Mouse (Mus musculus): ENCODE results near the gene Bsn. TPM values are rescaled to one million over a fixed set of nuclear protein-coding genes. Genes with fewer than 3 reads are reported as not detected.
A peak's percentile ranks its signal among the peaks of the same experiment; 100 is the strongest.

The Bsn gene
- polyA plus RNA-seq, 1 experiment from 2014 or later, result 2.8 TPM

DNA sequence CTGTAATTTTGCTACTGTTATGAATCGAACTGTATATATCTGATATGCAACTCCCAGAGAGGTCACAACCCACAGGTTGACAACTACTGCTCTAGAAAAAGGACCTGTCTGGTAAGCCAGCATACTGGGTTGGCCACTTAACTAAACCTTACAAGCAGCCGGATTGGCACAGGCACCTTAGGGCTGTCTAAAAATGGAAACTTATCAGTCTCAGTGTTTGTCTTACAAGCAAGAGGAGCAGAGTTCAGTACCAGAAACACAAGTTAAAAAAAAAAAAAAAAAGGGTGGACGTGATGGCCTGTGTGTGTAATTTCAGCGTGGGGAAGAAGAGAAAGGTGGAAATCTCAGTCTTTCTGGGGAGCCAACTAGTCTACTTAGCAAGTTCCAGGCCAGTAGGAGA is 118.4 kb downstream of the Bsn start:
- peak overlapping the region; percentile 49; the same call in 1 of the 2 replicates for H3K27ac ChIP-seq
- 71% methylated on average over 4 of the region's 4 CpGs for WGBS
- H3K27me3 ChIP-seq (replicated peaks), result no peaks in the 10 kb centered on the region
- H3K4me2 ChIP-seq, result no peak overlapping the region
- H3K36me3 ChIP-seq, result peaks cover 13% of the 10 kb centered on the region; the same call in 1 of the 2 replicates
- no peak overlapping the region for H3K9ac ChIP-seq
- H3K9me3 ChIP-seq, result no peaks in the 10 kb centered on the region
- no peak for ATAC-seq (ENCODE audit: insufficient read depth, low FRiP score, low read depth)
- H3K4me1 ChIP-seq, result no peaks in the 10 kb centered on the region
- H3K4me3 ChIP-seq (replicated peaks), result no peak overlapping the region

DNA sequence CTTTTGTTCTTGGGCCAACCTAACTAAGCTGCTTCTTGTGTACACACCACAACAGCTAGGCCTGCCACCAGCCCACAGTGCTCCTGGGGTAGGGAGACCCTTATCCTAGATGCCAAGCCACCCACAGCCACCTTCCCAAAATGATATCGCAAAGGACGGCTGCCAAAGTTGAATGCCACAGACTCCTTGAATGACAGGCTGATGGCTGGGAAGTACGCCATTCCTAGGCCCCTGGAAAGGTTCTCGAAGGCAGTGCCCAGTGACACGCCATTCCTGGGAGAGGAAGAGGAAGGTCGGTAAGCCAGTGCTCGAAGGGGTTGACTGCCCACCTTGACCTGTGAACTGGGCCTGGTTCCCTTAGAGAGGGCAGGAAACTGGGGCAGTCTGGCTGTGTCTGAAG is 120.7 kb downstream of the Bsn start:
- Histone ChIP-seq H3K4me3 (replicated peaks) (no peak overlapping the region), H3K9ac (no peak overlapping the region), H3K4me2 (no peak overlapping the region), H3K27me3 (replicated peaks) (no peaks in the 10 kb centered on the region), H3K9me3 (no peaks in the 10 kb centered on the region), H3K36me3 (peaks cover 13% of the 10 kb centered on the region; the same call in 1 of the 2 replicates), H3K27ac (no peak overlapping the region), H3K4me1 (no peaks in the 10 kb centered on the region)
- ATAC-seq (ENCODE audit: insufficient read depth, low FRiP score, low read depth), result no peak
- 90% methylated on average over 7 of the region's 7 CpGs for WGBS

DNA sequence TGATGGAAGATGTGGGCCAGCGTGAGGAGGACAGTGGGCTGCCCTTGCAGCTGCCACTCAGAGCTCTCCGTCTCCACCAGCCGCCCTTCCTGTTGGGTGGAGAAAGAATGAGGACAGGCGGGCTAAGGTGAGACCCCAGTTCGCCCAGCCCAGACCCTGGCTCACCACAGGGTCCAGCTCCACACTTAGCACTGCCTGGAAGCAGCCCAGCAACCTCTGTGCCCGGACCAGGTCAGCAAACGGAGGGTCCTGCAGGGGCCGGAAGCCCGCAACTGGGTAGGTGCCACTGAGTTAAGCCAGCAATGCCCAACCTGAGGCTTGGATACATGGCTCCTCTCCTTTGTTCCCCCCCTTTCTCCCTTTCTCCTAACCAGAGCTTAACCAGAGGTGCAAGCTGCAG is 121.2 kb downstream of the Bsn start:
- Histone ChIP-seq H3K27ac (no peak overlapping the region), H3K4me3 (replicated peaks) (no peak overlapping the region), H3K27me3 (replicated peaks) (no peaks in the 10 kb centered on the region), H3K9me3 (no peaks in the 10 kb centered on the region), H3K36me3 (peaks cover 14% of the 10 kb centered on the region), H3K4me1 (no peaks in the 10 kb centered on the region), H3K9ac (no peak overlapping the region), H3K4me2 (no peak overlapping the region)
- ATAC-seq (ENCODE audit: insufficient read depth, low FRiP score, low read depth), result no peak
- 91% methylated on average over 9 of the region's 9 CpGs for WGBS

DNA sequence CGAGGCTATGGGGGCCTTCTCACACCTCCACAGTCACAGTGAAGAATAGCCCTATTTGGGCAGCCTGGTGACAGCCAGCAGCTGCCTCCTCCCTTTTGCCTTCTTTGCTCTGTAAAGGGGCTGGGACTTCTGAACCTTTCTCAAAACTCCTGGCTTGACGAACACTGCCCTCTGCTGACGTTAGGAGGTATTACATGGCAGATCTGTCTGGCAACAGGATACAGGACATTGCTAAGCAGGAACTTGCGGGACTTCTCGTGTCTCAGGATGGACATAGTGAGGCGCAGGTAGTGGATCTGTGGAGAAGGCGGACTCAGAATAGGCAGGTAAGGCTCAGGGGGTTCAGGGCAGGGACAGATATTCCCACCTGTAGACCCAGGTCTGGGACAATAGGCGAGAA is 122.3 kb downstream of the Bsn start:
- no peaks in the 10 kb centered on the region for H3K9me3 ChIP-seq
- 20% methylated on average over 8 of the region's 8 CpGs for WGBS
- no peak overlapping the region for H3K4me3 ChIP-seq (replicated peaks)
- 0 out of 2 replicates have a peak, but pooled peaks cover 4% of the 10 kb centered on the region for H3K4me1 ChIP-seq
- H3K9ac ChIP-seq, result no peak overlapping the region
- no peak for ATAC-seq (ENCODE audit: insufficient read depth, low FRiP score, low read depth)
- 0 out of 2 replicates have a peak overlapping the region, but pooled peaks have one; percentile 16 for H3K27ac ChIP-seq
- peaks cover 22% of the 10 kb centered on the region for H3K36me3 ChIP-seq
- no peaks in the 10 kb centered on the region for H3K27me3 ChIP-seq (replicated peaks)
- H3K4me2 ChIP-seq, result no peak overlapping the region

DNA sequence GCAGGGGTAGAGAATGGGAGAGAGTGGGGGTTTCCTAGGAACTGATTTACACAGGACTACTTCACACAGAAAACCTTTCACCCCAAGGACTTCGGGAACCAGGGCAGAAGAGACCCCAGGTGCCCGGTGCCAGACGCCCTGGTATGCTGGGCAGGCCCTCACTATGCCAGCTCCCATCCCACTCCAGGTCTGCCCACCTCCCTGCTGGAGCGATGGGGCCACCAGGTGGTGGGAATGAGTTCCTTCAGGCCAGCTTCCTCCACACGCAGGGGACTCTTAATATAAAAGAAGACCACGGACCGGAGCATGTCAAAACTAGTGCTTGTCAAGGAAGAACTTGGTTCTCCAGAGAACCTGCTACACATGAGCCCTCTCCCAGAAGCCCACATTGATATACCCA is 123.0 kb downstream of the Bsn start:
- Histone ChIP-seq H3K27me3 (replicated peaks) (no peaks in the 10 kb centered on the region), H3K4me3 (replicated peaks) (no peak overlapping the region), H3K4me1 (0 out of 2 replicates have a peak, but pooled peaks cover 4% of the 10 kb centered on the region), H3K36me3 (peaks cover 28% of the 10 kb centered on the region), H3K27ac (no peak overlapping the region), H3K9me3 (no peaks in the 10 kb centered on the region), H3K9ac (no peak overlapping the region), H3K4me2 (no peak overlapping the region)
- ATAC-seq (ENCODE audit: insufficient read depth, low FRiP score, low read depth), result no peak
- 75% methylated on average over 7 of the region's 7 CpGs for WGBS

DNA sequence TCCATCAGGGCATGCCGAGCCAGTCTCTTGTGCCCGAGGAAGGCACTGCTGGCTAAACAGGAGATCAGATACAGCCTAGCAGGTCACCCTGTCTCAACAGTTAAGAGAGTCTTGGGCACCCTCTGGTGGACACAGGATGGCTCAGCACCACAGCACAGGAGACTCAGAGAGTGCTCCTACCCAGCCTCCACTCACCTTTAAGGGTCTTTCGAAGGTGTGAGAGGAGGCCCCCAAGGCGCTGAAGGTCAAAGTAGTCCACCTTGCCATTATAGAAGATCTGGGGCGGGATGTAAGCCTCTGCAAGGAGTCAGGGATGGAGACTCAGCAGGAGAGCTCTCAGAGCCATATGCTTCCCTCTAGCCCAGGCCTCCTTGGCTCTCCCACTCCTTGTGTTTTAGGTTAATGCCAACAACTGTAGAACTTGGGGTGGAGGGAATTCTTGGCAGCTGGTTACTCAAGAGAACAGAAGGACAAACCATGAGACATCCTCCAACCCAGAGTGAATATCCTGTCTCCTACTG is 124.6 kb downstream of the Bsn start:
- peaks cover 34% of the 10 kb centered on the region for H3K36me3 ChIP-seq
- H3K9me3 ChIP-seq, result no peaks in the 10 kb centered on the region
- peak; percentile 51; the same call in 1 of the 2 replicates for ATAC-seq (ENCODE audit: insufficient read depth, low FRiP score, low read depth)
- no peak overlapping the region for H3K27ac ChIP-seq
- 0 out of 2 replicates have a peak, but pooled peaks cover 4% of the 10 kb centered on the region for H3K4me1 ChIP-seq
- WGBS, result 39% methylated on average over 5 of the region's 5 CpGs
- H3K27me3 ChIP-seq (replicated peaks), result no peaks in the 10 kb centered on the region
- H3K9ac ChIP-seq, result no peak overlapping the region
- no peak overlapping the region for H3K4me2 ChIP-seq
- no peak overlapping the region for H3K4me3 ChIP-seq (replicated peaks)

DNA sequence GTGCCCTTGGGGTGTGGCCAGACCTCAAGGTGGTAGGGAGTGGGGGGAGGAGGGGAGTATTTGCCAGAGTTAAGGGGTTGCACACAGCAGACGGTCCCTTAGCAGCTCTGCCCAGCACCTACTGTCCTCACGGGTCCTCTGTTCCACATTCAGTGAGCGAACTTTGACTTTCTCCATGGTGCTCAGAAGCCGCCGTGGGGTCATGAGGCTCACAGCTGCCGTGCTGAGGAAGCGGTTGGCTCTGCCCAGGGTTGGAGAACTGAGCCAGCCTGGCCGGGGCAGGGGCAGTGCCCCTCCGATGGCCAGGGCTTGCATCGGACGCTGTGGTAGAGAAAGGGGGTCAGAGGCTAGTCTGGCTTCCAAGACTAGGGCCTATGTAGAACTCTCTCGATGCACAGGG is 126.8 kb downstream of the Bsn start:
- H3K4me2 ChIP-seq, result no peak overlapping the region
- H3K9me3 ChIP-seq, result no peaks in the 10 kb centered on the region
- no peak overlapping the region for H3K4me3 ChIP-seq (replicated peaks)
- no peak for ATAC-seq (ENCODE audit: insufficient read depth, low FRiP score, low read depth)
- no peak overlapping the region for H3K9ac ChIP-seq
- 81% methylated on average over 12 of the region's 12 CpGs for WGBS
- no peak overlapping the region for H3K27ac ChIP-seq
- H3K36me3 ChIP-seq, result peaks cover 30% of the 10 kb centered on the region
- no peaks in the 10 kb centered on the region for H3K27me3 ChIP-seq (replicated peaks)
- H3K4me1 ChIP-seq, result 0 out of 2 replicates have a peak, but pooled peaks cover 4% of the 10 kb centered on the region

DNA sequence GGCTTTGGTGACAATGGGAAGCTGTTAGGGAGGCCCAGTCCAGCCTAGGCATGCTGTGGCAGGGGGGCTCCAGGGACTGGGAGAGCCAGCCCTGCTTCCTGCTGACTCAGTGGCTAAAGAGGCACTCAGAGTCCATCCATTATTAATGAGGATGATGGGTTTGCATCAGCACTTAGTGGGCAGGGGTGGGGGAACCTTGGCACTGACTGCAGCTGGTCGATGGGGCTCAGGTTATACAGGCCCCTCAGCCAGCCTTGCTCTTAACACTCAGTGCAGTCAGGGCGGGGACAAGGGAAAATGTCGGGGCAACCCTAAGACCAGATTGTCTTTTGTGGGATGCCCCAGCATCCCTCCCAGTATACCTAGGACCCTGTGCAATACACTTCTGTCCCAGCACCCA is 128.0 kb downstream of the Bsn start:
- no peak overlapping the region for H3K9ac ChIP-seq
- ATAC-seq (ENCODE audit: insufficient read depth, low FRiP score, low read depth), result no peak
- H3K4me3 ChIP-seq (replicated peaks), result no peak overlapping the region
- H3K27me3 ChIP-seq (replicated peaks), result no peaks in the 10 kb centered on the region
- peaks cover 33% of the 10 kb centered on the region for H3K36me3 ChIP-seq
- H3K4me1 ChIP-seq, result 0 out of 2 replicates have a peak, but pooled peaks cover 4% of the 10 kb centered on the region
- no peak overlapping the region for H3K27ac ChIP-seq
- H3K9me3 ChIP-seq, result no peaks in the 10 kb centered on the region
- no peak overlapping the region for H3K4me2 ChIP-seq
- WGBS, result 92% methylated on average over 3 of the region's 3 CpGs

DNA sequence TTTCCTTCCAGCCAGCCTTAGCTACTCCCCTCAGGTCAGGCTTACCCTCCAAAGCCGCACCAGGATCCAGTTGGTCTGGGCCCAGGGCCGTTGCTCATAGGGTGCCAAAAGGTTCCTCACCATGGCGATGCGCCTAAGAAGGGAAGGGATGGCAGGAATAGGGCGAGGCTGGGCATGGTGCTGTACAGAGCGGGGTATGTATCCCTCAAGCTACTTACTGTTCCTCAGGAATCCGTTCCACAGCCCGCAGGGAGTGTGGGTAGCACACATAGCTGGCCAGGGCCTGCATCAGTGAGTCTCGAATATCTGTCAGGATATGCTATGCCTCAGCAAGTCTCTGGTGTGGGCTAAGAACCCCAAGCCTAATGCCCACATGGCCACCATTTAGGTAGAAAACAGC is 131.9 kb downstream of the Bsn start:
- Histone ChIP-seq H3K4me3 (replicated peaks) (no peak overlapping the region), H3K27ac (no peak overlapping the region), H3K27me3 (replicated peaks) (no peaks in the 10 kb centered on the region), H3K9ac (no peak overlapping the region), H3K4me2 (no peak overlapping the region), H3K36me3 (peaks cover 34% of the 10 kb centered on the region), H3K9me3 (no peaks in the 10 kb centered on the region), H3K4me1 (peaks cover 6% of the 10 kb centered on the region; the same call in 1 of the 2 replicates)
- no peak for ATAC-seq (ENCODE audit: insufficient read depth, low FRiP score, low read depth)
- 92% methylated on average over 9 of the region's 9 CpGs for WGBS

DNA sequence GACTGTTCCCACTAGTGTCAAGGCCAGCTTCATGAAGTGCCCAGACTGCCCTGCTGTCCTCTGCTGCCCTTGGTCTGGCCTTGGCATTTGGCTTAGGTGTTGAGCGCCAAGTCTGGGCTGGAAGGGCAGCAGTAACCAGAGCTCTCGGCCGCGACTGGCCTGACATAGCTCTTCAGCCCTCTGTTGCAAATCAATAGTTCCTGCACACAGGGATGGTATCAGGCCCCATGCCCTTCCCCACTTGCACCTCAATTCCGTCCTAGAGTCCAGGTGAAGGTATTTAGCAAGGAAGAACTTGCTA is 133.0 kb downstream of the Bsn start:
- Histone ChIP-seq H3K9me3 (no peaks in the 10 kb centered on the region), H3K36me3 (peaks cover 27% of the 10 kb centered on the region), H3K27ac (no peak overlapping the region), H3K27me3 (replicated peaks) (no peaks in the 10 kb centered on the region), H3K4me2 (no peak overlapping the region), H3K4me1 (peaks cover 14% of the 10 kb centered on the region), H3K9ac (no peak overlapping the region), H3K4me3 (replicated peaks) (no peak overlapping the region)
- no peak for ATAC-seq (ENCODE audit: insufficient read depth, low FRiP score, low read depth)
- 88% methylated on average over 5 of the region's 5 CpGs for WGBS

DNA sequence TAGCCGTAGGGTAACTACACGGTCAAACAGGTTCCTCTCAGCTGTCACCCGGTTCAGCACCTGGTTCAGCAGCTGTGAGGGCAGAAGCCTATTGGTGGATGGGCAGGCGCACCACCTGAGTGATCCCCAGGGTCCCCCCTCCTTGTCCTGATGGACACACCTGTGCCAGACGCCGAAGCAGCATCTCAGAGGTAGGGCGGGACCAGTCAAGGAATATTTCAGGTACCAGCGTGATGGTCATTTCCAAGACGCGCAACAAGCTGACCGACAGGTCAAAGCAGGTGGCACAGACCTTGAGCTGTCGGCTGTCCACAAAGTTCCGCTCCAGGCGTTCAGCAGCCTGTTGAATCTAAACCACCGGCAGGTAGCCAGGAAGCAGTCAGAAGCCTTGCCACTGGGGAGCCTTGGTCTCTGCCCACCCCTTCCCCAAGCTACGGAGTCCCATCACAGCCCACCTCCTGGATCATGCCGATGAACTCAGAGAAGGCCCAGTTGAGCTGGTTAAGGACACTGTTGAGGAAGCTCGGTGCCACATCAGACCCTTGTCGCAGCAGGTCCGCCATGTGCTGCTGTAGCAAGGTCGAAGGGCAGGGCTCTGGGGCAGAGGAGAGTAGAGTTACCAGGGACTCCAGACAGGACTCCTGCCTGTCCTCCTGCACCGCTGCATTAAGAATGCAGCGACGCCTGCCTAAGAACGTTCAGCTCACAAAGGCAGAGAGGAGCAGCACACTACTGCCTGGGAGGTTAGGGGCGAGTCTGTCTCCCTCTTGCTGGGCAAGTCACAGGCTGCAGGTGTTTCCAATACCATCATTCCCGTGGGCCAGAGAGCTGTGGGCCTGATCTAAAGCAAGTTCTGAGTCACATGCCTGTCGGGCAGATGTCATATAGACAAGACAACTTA is 133.6 kb downstream of the Bsn start:
- Histone ChIP-seq H3K27me3 (replicated peaks) (no peaks in the 10 kb centered on the region), H3K36me3 (peaks cover 26% of the 10 kb centered on the region), H3K27ac (no peak overlapping the region), H3K9me3 (no peaks in the 10 kb centered on the region), H3K4me1 (peaks cover 16% of the 10 kb centered on the region), H3K4me3 (replicated peaks) (no peak overlapping the region), H3K4me2 (no peak overlapping the region), H3K9ac (no peak overlapping the region)
- no peak for ATAC-seq (ENCODE audit: insufficient read depth, low FRiP score, low read depth)
- 80% methylated on average over 28 of the region's 28 CpGs for WGBS

DNA sequence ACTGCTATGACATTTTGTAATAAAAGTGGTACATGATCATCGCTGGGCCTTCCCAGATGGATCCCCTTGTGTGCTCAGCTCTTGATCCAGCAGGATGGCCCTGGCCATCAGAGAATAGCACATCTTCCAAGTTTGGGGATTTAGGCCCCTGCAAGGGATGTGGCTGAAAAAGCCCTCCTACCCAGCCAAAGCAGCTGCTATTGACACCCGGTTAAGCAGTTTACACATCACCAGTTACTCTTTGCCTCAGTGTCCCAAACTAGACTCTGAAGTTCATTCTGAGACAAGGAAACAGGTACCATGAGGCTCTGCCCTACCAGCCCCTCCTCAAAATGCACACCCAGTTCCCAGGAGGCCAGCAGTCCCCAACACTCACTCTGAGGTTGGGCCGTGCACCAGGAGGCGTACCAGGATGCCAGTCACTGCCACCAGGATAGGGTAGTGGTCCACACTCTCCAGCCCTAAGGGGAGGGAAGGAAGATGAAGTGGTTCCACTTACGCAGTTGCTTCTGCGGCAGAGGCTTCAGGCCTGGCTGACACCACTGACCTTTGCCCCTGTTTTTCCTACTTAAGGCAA is 134.4 kb downstream of the Bsn start:
- no peaks in the 10 kb centered on the region for H3K27me3 ChIP-seq (replicated peaks)
- whole genome bisulfite sequencing, result 84% methylated on average over 6 of the region's 6 CpGs
- H3K4me3 ChIP-seq (replicated peaks), result no peak overlapping the region
- H3K27ac ChIP-seq, result no peak overlapping the region
- H3K9me3 ChIP-seq, result no peaks in the 10 kb centered on the region
- H3K36me3 ChIP-seq, result peaks cover 26% of the 10 kb centered on the region
- H3K4me1 ChIP-seq, result peaks cover 16% of the 10 kb centered on the region
- no peak overlapping the region for H3K4me2 ChIP-seq
- no peak for ATAC-seq (ENCODE audit: insufficient read depth, low FRiP score, low read depth)
- no peak overlapping the region for H3K9ac ChIP-seq
